Mouse (Mus musculus): Measurements from ENCODE around the gene Zbtb44.

Zbtb44 gene

DNA sequence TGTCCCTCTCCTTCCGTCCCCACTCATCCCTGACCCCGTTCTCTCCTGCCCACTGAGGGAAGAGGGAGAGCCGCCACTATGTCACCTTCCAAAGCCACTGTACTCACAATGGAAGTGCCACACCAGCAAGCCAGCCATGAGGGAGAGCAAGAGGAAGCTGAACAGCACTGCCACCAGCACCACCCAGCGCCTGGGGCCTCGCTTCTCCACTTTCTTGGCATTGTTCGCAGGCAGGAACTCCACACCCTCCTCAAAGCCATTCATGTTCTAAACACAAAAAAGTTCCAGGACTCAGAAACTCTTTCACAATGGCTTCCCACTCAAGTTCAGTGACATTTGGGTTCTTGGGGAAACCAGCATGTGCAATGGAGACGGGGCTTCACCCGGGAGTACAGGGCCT is 78.0 kb downstream of the Zbtb44 start:
- DNase-seq (ENCODE audit: low read depth, low spot score) = no peak

DNA sequence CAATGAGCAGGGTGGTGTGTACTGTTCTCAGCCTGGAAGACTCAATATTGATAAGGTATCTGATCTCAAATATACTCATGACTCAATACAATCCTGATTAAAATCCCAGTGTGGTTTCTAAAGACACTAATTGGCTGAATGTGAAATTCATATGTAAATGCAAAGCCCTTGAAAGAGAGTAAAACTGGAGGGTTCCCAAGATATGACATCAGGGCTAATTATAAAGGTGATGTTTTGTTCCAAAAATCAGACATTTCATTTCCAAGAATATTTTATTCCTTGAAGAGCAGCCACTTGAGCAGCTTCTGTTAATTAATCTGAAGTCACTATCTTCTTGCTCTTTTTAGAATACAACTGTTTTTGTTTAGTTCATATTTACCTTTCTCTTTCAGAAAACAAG is 85.1 kb downstream of the Zbtb44 start:
- no peak for DNase-seq (ENCODE audit: low read depth, low spot score)

DNA sequence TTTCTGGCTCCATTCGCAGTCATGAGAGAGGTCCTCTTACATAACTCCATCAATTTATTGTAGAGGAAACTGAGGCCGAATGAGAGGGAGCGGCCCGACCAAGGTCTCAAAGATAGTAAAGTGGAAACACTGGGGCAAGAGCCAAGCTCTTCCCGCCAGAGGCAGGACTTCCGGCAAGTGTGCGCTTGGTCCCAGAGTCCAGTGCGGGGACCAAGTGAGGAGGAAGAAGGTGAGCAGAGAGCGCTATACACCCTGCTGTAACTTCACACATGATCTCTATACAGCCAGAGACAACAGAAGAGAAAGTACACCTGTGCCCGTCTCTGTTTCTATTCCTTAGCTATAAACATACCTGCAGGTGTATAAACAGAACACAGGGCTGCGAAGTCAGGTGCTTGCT is 86.6 kb downstream of the Zbtb44 start:
- no peak for DNase-seq (ENCODE audit: low read depth, low spot score)

- DNase-seq (ENCODE audit: low read depth, low spot score) = peak; percentile 61
These were observed 87.0 kb downstream of the Zbtb44 start for GRCm38 (mm10) chr9:31117488-31117887.

DNA sequence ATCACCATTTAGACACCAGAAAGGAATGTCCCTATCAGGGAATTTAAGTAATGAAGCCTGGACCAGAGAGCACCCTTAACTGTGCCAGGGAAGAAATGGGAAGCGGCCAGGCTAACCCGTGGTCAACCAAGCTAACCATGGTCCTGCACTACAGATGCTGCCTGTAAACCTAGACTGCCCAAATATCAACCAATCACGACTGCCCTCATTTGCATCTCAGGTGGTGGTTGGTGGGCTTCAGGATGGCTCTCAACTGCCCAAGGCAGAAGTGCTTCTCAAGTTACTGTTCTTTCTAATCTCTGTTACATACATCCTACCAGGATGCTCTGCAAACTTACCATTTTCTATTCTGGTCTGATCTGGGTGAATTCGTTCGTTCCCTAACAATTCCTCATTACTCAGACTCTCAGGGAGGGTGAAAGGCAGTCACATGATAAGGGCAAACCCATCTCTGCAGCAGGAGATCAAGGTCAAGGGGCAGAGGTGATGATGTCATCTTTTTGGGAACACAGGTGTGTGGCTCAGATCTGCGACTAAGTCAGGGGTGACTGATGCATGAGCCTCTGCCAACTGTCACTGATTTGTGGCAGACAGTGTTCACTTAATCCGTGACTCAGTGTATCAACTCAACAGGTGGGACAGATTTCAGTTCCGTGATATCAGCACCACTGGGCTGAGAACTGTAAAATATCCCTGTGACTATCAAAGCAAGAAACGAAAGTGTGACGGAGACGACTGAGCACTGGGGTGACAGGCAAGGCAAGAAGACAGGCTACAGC is 88.3 kb downstream of the Zbtb44 start:
- peak; percentile 47 for DNase-seq (ENCODE audit: low read depth, low spot score)

GRCm38 (mm10) chr9:31119405-31119804 is 89.0 kb downstream of the Zbtb44 start:
- DNase-seq (ENCODE audit: low read depth, low spot score) = no peak

DNA sequence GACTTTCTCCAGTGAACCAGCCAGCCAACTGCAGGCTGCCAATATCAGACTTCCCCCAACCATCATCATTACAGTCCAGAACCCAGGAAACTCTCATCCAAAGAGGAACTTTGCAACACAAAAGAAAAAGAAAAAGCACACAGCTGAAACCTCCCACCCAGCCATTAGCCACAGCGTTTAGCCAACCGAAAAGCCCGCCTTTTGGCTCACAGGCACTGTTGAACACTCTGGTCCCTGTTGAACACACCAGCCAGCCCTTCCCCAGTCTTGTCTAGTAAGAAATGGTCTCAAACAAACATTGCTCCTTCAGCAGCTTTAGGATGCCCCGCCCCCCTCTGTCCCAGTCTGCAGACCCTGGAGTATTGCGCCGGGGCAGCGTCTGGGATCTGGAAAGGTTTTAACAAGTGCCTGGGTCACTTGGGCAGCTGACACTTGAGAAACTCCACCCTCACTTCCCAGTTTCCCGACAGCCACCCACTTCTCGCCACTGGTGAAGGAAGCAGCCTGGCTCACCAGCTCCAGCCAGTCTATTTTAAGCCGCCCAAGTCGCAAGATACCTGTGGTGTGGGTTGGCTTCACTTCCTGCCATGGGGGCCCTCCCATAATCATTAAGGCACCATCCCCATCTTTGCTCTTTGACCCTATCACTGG is 89.6 kb downstream of the Zbtb44 start:
- DNase-seq (ENCODE audit: low read depth, low spot score) = no peak

GRCm38 (mm10) chr9:31120533-31120915 is 90.1 kb downstream of the Zbtb44 start:
- DNase-seq (ENCODE audit: low read depth, low spot score) = no peak

GRCm38 (mm10) chr9:31122464-31123030 is 92.1 kb downstream of the Zbtb44 start:
- no peak for DNase-seq (ENCODE audit: low read depth, low spot score)

Measured in WW6 (cell line).